Mouse (Mus musculus): Measurements from ENCODE around the gene Xrcc6.

DNA sequence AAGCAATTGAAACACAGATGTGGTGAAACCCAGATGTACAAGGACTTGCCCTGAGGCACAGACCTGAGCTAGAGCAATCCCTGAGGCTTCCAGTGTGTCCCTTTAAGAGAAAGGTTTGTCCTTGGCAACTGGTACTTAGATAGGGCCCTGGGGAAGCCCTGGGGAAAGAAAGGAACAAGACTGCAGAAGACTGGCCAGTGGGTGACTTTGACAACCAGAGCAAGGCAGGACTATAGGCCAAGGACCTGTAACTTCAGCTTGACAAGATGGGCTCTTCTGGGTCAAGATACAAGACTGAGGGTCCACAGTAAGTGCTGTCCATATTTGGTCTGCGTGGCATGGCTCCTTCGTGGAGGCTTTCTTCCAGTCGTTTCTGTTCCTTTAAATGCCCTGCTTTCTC is at the start of gene Xrcc6:
- no peak for TF ChIP-seq CTCF (IDR thresholded peaks at IDR 0.05; ENCODE audit: borderline replicate concordance, control insufficient read depth, extremely low read depth, insufficient read depth, low read length, poor library complexity)
- TF ChIP-seq POLR2A (IDR thresholded peaks at IDR 0.05; ENCODE audit: control insufficient read depth, extremely low read depth, insufficient read depth, low read length, poor library complexity), result no peak

Measured in thymus, adult 2 months (tissue).